Mouse (Mus musculus) lung, postnatal 0 days (tissue): Measurements from ENCODE around the gene Ptger2. TPM values are rescaled to one million over a fixed set of nuclear protein-coding genes. Genes with fewer than 3 reads are reported as not detected.
"Not testable (repeated sequence)": the region's sequence is repeated elsewhere in the genome, so short reads cannot be mapped to it uniquely, and the experiment has no call there.

Experiments
- ATAC-seq: fragments of 200-750 bp; cut with Nextera tagmentation; 2 replicates; pipeline ENCODE4 v1.8.0; 2017; ENCODE audit warnings: moderate library complexity
- DNase-seq: peaks from one replicate; pipeline ENCODE4 v3.0.0-alpha.2; 2016; ENCODE audit warnings: low spot score
- H3K27ac ChIP-seq: fragments of 300-500 bp; sonication (generic); 2 replicates; pipeline ENCODE4 v1.5.1; 2014; ENCODE audit warnings: antibody characterized with exemption, mild to moderate bottlenecking, low read length, mixed read lengths
- H3K27me3 ChIP-seq: fragments of 300-500 bp; sonication (generic); replicated peaks from 2 replicates; pipeline ENCODE4 v1.6.1; 2014; ENCODE audit warnings: low read length, mixed read lengths; ENCODE audit not compliant: insufficient read depth
- H3K36me3 ChIP-seq: fragments of 300-500 bp; sonication (generic); 2 replicates; pipeline ENCODE4 v1.6.1; 2014; ENCODE audit warnings: low read length, mixed read lengths; ENCODE audit not compliant: insufficient read depth
- H3K4me1 ChIP-seq: fragments of 300-500 bp; sonication (generic); 2 replicates; pipeline ENCODE4 v1.6.1; 2014; ENCODE audit warnings: antibody characterized with exemption, low read depth, low read length, mixed read lengths; ENCODE audit not compliant: insufficient read depth
- H3K4me2 ChIP-seq: fragments of 300-500 bp; sonication (generic); replicated peaks from 2 replicates; pipeline ENCODE4 v1.6.1; 2014; ENCODE audit warnings: low read depth, mild to moderate bottlenecking, low read length, moderate library complexity, mixed read lengths
- H3K4me3 ChIP-seq: fragments of 300-500 bp; sonication (generic); 2 replicates; pipeline ENCODE4 v1.5.1; 2014; ENCODE audit warnings: low read depth, low read length
- H3K9ac ChIP-seq: fragments of 300-500 bp; sonication (generic); replicated peaks from 2 replicates; pipeline ENCODE4 v1.6.1; 2014; ENCODE audit warnings: low read depth, mild to moderate bottlenecking
- H3K9me3 ChIP-seq: fragments of 300-500 bp; sonication (generic); 2 replicates; pipeline ENCODE4 v1.6.1; 2016; ENCODE audit warnings: low read length, mixed read lengths
- CTCF ChIP-seq: IDR thresholded peaks from 2 replicates; pipeline ENCODE4 v1.5.1; 2016; ENCODE audit warnings: antibody characterized with exemption, mild to moderate bottlenecking
- EP300 ChIP-seq: IDR thresholded peaks from 2 replicates; pipeline ENCODE4 v1.6.1; 2016; ENCODE audit warnings: antibody characterized with exemption, mild to moderate bottlenecking, control low read depth
- WGBS: fragments of 180-500 bp; shearing (Covaris S2); extraction: QIAGEN DNeasy Blood & Tissue Kit; methylation state at CpG from one replicate; pipeline ENCODE4 v1.1.7; 2014; 5-methylcytosine and 5-hydroxymethylcytosine counted together
- polyA plus RNA-seq: library from polyadenylated mRNA; unstranded; fragments of >200 nt; fragmentation: Nextera tagmentation; extraction: Ambion mirVana; gene quantifications from 2 replicates; pipeline ENCODE4 v1.2.1, GENCODE M21; 2015

Ptger2 gene
- polyA plus RNA-seq = 13.6 and 13.9 TPM in 2 replicates

GRCm38 (mm10) chr14:44987674-44988355 is at the start of gene Ptger2:
Gene Ptger2 (plus strand): TSS chr14:44988195.
- H3K4me3 ChIP-seq = peak within 1 kb of the TSS; percentile 52
- ATAC-seq (peak; percentile 49), DNase-seq (peak; percentile 82)
- WGBS = 52% methylated on average over 6 of the region's 6 CpGs
- not testable (repeated sequence) for H3K4me1 ChIP-seq, H3K9me3 ChIP-seq, H3K36me3 ChIP-seq, H3K27me3 ChIP-seq
- H3K27ac ChIP-seq = peak within 1 kb of the TSS; percentile 75
- H3K4me2 ChIP-seq = peak within 1 kb of the TSS; percentile 63
- peak within 1 kb of the TSS; percentile 59 for H3K9ac ChIP-seq
- peak; percentile 34; the same call in 1 of the 2 replicates for TF ChIP-seq EP300

DNA sequence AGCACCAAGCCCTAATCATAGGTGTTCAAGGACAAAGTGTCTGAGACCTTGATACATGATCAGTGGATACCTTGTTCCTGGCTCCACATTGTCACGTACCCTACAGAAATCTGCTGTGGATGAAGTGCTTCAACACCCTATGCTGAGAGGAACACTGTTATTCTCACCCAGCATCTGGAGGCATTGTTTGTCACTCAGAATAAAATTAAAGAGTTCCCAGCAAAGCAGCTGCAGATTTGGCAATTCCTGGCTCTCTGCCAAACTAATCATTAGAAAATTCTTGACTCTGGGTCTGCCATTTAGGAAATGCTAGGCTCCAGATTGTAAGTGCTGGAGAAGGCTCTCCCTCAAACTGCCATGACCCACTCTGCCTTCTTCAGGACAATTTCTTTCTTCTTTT is 27.2 kb upstream of the Ptger2 start:
- no peaks in the 10 kb centered on the region for H3K27me3 ChIP-seq
- no peak overlapping the region for H3K4me2 ChIP-seq
- TF ChIP-seq EP300 (no peak), CTCF (no peak)
- no peaks in the 10 kb centered on the region for H3K9me3 ChIP-seq
- DNase-seq (peak; percentile 67), ATAC-seq (peak; percentile 19; the same call in 1 of the 2 replicates)
- no peak overlapping the region for H3K4me3 ChIP-seq
- H3K4me1 ChIP-seq = no peaks in the 10 kb centered on the region
- H3K27ac ChIP-seq = no peak overlapping the region
- no peaks in the 10 kb centered on the region for H3K36me3 ChIP-seq
- WGBS = 81% methylated on average over 1 of the region's 1 CpGs
- no peak overlapping the region for H3K9ac ChIP-seq

GRCm38 (mm10) chr14:44977278-44977677 is 10.7 kb upstream of the Ptger2 start:
- TF ChIP-seq CTCF = peak; percentile 70
- H3K36me3 ChIP-seq, H3K4me3 ChIP-seq, H3K9ac ChIP-seq, H3K4me2 ChIP-seq, H3K9me3 ChIP-seq, DNase-seq, H3K4me1 ChIP-seq, H3K27ac ChIP-seq, H3K27me3 ChIP-seq: not testable (repeated sequence)
- ATAC-seq = peak; percentile 25; the same call in 1 of the 2 replicates
- 2% methylated on average over 4 of the region's 4 CpGs for WGBS

GRCm38 (mm10) chr14:44979887-44980286 is 8.1 kb upstream of the Ptger2 start:
- no peak for ATAC-seq
- H3K27ac ChIP-seq = no peak overlapping the region
- H3K9me3 ChIP-seq = no peaks in the 10 kb centered on the region
- no peaks in the 10 kb centered on the region for H3K36me3 ChIP-seq
- no peaks in the 10 kb centered on the region for H3K27me3 ChIP-seq
- H3K9ac ChIP-seq = no peak overlapping the region
- no peaks in the 10 kb centered on the region for H3K4me1 ChIP-seq
- DNase-seq = peak; percentile 65
- H3K4me2 ChIP-seq = no peak overlapping the region
- TF ChIP-seq EP300 (no peak), CTCF (peak; percentile 67)
- WGBS = 20% methylated on average over 3 of the region's 3 CpGs
- H3K4me3 ChIP-seq = no peak overlapping the region

- WGBS = 7% methylated on average over 4 of the region's 4 CpGs
- Histone ChIP-seq H3K27me3 (no peaks in the 10 kb centered on the region), H3K9ac (no peak overlapping the region), H3K4me2 (no peak overlapping the region), H3K9me3 (no peaks in the 10 kb centered on the region), H3K4me3 (no peak overlapping the region), H3K27ac (no peak overlapping the region), H3K4me1 (no peaks in the 10 kb centered on the region), H3K36me3 (no peaks in the 10 kb centered on the region)
- TF ChIP-seq EP300 = no peak
- TF ChIP-seq CTCF = peak; percentile 62
- ATAC-seq (no peak), DNase-seq (peak; percentile 77)
Observed at GRCm38 (mm10) chr14:44981490-44981889, 6.5 kb upstream of the Ptger2 start.

GRCm38 (mm10) chr14:44984106-44984505 is 3.9 kb upstream of the Ptger2 start:
- no peaks in the 10 kb centered on the region for H3K36me3 ChIP-seq
- TF ChIP-seq EP300 (no peak), CTCF (no peak)
- no peak overlapping the region for H3K4me3 ChIP-seq
- no peak overlapping the region for H3K9ac ChIP-seq
- no peak overlapping the region for H3K4me2 ChIP-seq
- no peak for DNase-seq
- peaks cover 4% of the 10 kb centered on the region; the same call in 1 of the 2 replicates for H3K4me1 ChIP-seq
- 44% methylated on average over 9 of the region's 9 CpGs for WGBS
- H3K9me3 ChIP-seq = no peaks in the 10 kb centered on the region
- H3K27ac ChIP-seq = no peak overlapping the region
- H3K27me3 ChIP-seq = no peaks in the 10 kb centered on the region
- no peak for ATAC-seq
